Mouse (Mus musculus) heart, embryonic 14.5 days (tissue): ENCODE data around the gene Adgrl4. TPM values are rescaled to one million over a fixed set of nuclear protein-coding genes. Genes with fewer than 3 reads are reported as not detected.

Experiments used
- ATAC-seq: fragments of 200-750 bp; cut with Nextera tagmentation; 2 replicates; pipeline ENCODE4 v1.8.0; 2017; ENCODE audit warnings: low read depth, moderate TSS enrichment; ENCODE audit not compliant: insufficient number of reproducible peaks, insufficient read depth, low FRiP score
- H3K27ac ChIP-seq, 2 experiments: fragments of 200-500 bp in 1 of 2; fragments of 300-500 bp in 1 of 2; sonication (generic) in 1 of 2; replicated peaks in 1 of 2; 2 replicates each; pipeline ENCODE4 v1.5.1; 2012 to 2014; ENCODE audit warnings: low read depth in 2 of 2, low read length in 2 of 2, control low read depth in 1 of 2, mild to moderate bottlenecking in 1 of 2, mixed read lengths in 1 of 2; ENCODE audit not compliant: control insufficient read depth in 1 of 2, insufficient read depth in 1 of 2
- H3K27me3 ChIP-seq: fragments of 300-500 bp; sonication (generic); 2 replicates; pipeline ENCODE4 v1.6.1; 2014; ENCODE audit warnings: mild to moderate bottlenecking, low read length, control low read depth; ENCODE audit not compliant: control insufficient read depth, insufficient read depth
- H3K36me3 ChIP-seq: fragments of 300-500 bp; sonication (generic); 2 replicates; pipeline ENCODE4 v1.6.1; 2014; ENCODE audit warnings: mild to moderate bottlenecking, control low read depth, low read length, mixed read lengths; ENCODE audit not compliant: control insufficient read depth, insufficient read depth
- H3K4me1 ChIP-seq, 2 experiments: fragments of 200-500 bp in 1 of 2; fragments of 300-500 bp in 1 of 2; sonication (generic) in 1 of 2; 2 replicates each; pipeline ENCODE4 v1.6.1; 2012 to 2014; ENCODE audit warnings: low read length in 2 of 2, control low read depth in 1 of 2, mixed read lengths in 1 of 2; ENCODE audit not compliant: control insufficient read depth in 2 of 2, insufficient read depth in 2 of 2
- H3K4me2 ChIP-seq: fragments of 300-500 bp; sonication (generic); 2 replicates; pipeline ENCODE4 v1.6.1; 2014; ENCODE audit warnings: mild to moderate bottlenecking, low read length
- H3K4me3 ChIP-seq, 2 experiments: fragments of 200-500 bp in 1 of 2; fragments of 300-500 bp in 1 of 2; sonication (generic) in 1 of 2; 2 replicates each; pipeline ENCODE4 v1.5.1; 2012 to 2014; ENCODE audit warnings: low read length in 2 of 2, mild to moderate bottlenecking in 2 of 2, control low read depth in 1 of 2, low read depth in 1 of 2, moderate library complexity in 1 of 2; ENCODE audit not compliant: control insufficient read depth in 1 of 2, insufficient read depth in 1 of 2
- H3K9ac ChIP-seq: fragments of 300-500 bp; sonication (generic); 2 replicates; pipeline ENCODE4 v1.6.1; 2014; ENCODE audit warnings: mild to moderate bottlenecking, low read length
- H3K9me3 ChIP-seq: fragments of 300-500 bp; sonication (generic); 2 replicates; pipeline ENCODE4 v1.6.1; 2016; ENCODE audit warnings: low read length, control low read depth; ENCODE audit not compliant: control insufficient read depth
- WGBS: fragments of 180-500 bp; shearing (Covaris S2); extraction: QIAGEN DNeasy Blood & Tissue Kit; methylation state at CpG from one replicate; pipeline ENCODE4 v1.1.7; 2014; 5-methylcytosine and 5-hydroxymethylcytosine counted together
- polyA plus RNA-seq: library from polyadenylated mRNA; unstranded; fragments of >200 nt; fragmentation: Nextera tagmentation; extraction: Ambion mirVana; gene quantifications from 2 replicates; pipeline ENCODE4 v1.2.1, GENCODE M21; 2014

Adgrl4 gene
- polyA plus RNA-seq, 1 experiment from 2014 or later = 18.2 TPM

DNA sequence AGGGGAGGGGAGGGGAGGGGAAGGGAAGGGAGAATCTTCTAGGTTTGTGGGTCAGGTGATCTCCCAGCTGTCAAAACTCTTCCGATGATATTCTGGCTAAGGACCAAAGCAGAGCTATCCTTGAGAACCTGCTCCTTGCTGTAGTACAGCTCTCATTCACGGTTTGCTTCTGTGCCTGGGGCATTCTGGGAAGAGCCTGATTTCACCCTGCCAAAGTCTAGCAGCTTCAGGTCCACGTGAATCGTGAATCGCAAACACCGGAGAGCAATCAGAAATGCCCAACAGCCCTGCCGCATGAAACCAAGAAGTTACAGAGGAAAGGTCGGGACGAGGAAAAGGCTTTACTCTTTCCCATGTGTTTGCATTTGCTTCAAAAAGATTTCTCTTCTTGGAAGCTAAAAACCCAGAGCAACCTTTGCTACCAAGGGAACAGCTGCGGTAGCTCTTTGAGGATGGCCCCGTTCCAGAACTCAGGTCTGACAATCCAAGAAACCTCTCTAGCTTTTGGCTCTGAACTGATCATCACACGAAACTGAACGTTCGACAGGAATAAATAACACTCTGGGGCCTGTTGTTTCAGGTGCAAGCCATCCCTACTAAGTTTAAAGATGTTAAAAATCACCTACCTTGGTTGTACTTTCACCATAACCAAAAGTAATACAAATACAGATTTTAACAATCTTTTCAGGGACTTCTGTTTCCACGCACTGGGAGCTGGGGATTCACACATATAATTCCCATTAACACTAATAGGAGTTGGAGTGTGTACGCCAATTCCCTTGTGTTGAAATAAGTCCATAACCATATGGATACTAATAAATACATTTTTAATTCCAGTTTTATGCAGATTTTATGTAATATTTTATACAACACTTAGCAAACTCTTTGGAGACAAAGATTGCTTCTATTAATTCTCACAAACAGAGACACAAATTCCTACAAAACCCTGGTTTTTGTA lies 128.3 kb downstream of the Adgrl4 start:
- no peaks in the 10 kb centered on the region for H3K4me1 ChIP-seq
- no peak overlapping the region for H3K9ac ChIP-seq
- H3K27me3 ChIP-seq = no peaks in the 10 kb centered on the region
- ATAC-seq = no peak
- no peak overlapping the region for H3K4me2 ChIP-seq
- 68% methylated on average over 16 of the region's 16 CpGs for WGBS
- no peak overlapping the region for H3K27ac ChIP-seq
- no peaks in the 10 kb centered on the region for H3K9me3 ChIP-seq
- no peaks in the 10 kb centered on the region for H3K36me3 ChIP-seq
- H3K4me3 ChIP-seq = no peak overlapping the region

DNA sequence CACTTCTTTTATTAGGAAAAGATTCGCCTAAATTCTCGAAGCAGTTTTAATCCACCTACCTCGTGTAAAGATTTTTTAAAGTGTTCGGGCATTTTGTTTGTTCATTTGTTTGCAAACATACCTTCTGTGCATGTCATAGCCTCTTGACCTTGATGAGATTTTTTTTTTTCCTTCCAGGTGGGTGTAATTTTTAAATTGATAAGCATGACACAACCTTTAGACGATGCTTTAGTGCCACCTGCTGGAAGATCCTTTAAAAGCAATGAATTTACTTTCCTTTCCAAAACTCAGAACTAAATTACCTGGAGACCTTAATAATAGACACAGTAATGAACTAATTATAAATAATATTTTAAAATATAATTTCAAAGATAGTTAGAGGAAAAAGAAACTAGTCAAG lies 128.9 kb downstream of the Adgrl4 start:
- no peaks in the 10 kb centered on the region for H3K27me3 ChIP-seq
- ATAC-seq = no peak

DNA sequence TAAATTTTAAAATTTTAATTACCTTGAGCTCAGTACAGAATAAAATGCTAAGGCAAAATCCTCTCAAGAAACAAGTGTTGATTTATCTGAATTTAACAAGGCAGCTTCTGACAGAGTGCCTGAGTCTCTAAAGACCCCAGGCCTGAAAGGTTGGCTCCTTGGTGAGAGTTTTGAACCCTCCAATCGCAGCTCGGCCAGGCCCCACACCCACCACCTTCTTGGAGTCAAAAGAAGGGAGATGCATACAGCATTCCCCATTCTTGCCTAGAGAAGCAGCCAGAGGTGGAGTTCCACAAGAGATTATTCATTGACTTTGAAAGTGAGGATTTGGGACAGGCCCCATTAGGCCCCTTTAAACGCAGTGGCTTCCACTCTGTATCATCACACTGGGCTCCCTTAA lies 129.9 kb downstream of the Adgrl4 start:
- no peak overlapping the region for H3K4me3 ChIP-seq
- no peak overlapping the region for H3K4me2 ChIP-seq
- no peaks in the 10 kb centered on the region for H3K36me3 ChIP-seq
- H3K27ac ChIP-seq = no peak overlapping the region
- no peak for ATAC-seq
- H3K27me3 ChIP-seq = no peaks in the 10 kb centered on the region
- WGBS = 34% methylated on average over 3 of the region's 3 CpGs
- no peak overlapping the region for H3K9ac ChIP-seq
- H3K4me1 ChIP-seq = no peaks in the 10 kb centered on the region
- no peaks in the 10 kb centered on the region for H3K9me3 ChIP-seq

More for the DNA sequence above, 128.9 kb downstream of the Adgrl4 start:
- no peak overlapping the region for H3K4me3 ChIP-seq
- H3K27ac ChIP-seq = no peak overlapping the region
- no peak overlapping the region for H3K4me2 ChIP-seq
- 58% methylated on average over 5 of the region's 5 CpGs for WGBS
- H3K4me1 ChIP-seq = no peaks in the 10 kb centered on the region
- H3K9me3 ChIP-seq = no peaks in the 10 kb centered on the region
- no peaks in the 10 kb centered on the region for H3K36me3 ChIP-seq
- H3K9ac ChIP-seq = no peak overlapping the region

DNA sequence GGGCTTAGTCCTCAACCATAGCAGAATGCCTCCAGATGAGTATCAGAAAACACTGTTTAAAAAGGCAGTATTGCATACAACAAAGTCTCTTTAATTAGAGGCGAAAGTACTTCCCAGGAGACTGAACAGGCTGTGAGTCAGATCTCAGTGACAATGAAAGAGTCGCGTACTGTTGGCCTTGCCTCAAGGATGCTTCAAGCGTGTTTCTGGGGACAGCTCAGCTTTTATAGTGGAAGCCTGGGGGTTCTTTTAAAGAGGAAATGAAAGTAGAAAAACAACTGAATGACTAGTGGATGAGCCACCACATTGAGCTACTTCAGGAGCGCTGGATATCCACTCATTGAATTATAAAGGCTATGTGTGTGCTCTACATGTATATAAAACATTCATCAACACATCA lies 134.4 kb downstream of the Adgrl4 start:
- Histone ChIP-seq H3K36me3 (no peaks in the 10 kb centered on the region), H3K9ac (no peak overlapping the region), H3K27me3 (no peaks in the 10 kb centered on the region), H3K4me3 (no peak overlapping the region), H3K27ac (no peak overlapping the region), H3K4me2 (no peak overlapping the region), H3K4me1 (no peaks in the 10 kb centered on the region), H3K9me3 (no peaks in the 10 kb centered on the region)
- ATAC-seq = no peak
- 84% methylated on average over 5 of the region's 5 CpGs for WGBS

DNA sequence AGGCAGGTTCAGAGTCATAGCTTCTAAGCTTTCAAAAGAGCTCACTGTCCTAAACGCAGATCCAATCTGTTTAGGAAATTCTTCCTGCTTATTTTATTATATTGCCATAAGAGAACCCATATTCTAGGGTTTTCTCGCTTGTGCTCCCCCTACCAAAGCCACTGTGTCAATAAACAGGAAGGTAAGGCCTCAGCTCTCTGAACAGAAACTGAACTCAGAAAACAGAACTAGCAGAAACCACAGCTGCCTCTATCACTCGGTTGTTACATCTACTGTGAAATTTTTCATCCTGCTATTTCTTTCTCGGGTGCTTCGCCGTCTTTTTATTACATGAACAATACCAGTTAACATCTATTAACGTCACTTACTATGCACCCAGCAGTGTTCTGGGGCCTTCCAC lies 137.6 kb downstream of the Adgrl4 start:
- no peak for ATAC-seq
- H3K9ac ChIP-seq = no peak overlapping the region
- no peaks in the 10 kb centered on the region for H3K36me3 ChIP-seq
- no peaks in the 10 kb centered on the region for H3K9me3 ChIP-seq
- no peak overlapping the region for H3K4me2 ChIP-seq
- 77% methylated on average over 7 of the region's 7 CpGs for WGBS
- H3K27ac ChIP-seq = no peak overlapping the region
- H3K27me3 ChIP-seq = no peaks in the 10 kb centered on the region
- H3K4me1 ChIP-seq = no peaks in the 10 kb centered on the region
- no peak overlapping the region for H3K4me3 ChIP-seq

DNA sequence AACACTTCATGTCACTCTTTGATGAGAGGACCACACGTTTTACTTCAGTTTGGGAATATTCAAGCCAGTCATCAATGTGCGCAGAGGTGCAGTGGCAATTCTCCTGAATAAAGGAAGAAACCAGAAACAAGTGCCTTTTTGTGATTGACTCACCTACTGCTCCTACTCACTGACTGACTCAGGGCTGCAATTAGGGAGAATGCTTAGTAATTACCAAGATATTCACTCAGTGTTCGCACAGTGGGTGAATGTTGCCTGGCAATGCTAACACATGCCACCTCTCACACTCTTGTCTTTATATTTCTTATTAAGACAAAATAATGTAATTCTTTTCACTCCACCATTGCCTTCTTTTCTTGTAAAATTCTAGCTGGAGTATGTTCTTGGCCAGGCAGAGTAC lies 138.5 kb downstream of the Adgrl4 start:
- no peak for ATAC-seq
- H3K27ac ChIP-seq = no peak overlapping the region
- no peaks in the 10 kb centered on the region for H3K27me3 ChIP-seq
- H3K9ac ChIP-seq = no peak overlapping the region
- no peak overlapping the region for H3K4me2 ChIP-seq
- H3K9me3 ChIP-seq = no peaks in the 10 kb centered on the region
- no peaks in the 10 kb centered on the region for H3K4me1 ChIP-seq
- H3K36me3 ChIP-seq = no peaks in the 10 kb centered on the region
- 88% methylated on average over 3 of the region's 3 CpGs for WGBS
- H3K4me3 ChIP-seq = no peak overlapping the region

DNA sequence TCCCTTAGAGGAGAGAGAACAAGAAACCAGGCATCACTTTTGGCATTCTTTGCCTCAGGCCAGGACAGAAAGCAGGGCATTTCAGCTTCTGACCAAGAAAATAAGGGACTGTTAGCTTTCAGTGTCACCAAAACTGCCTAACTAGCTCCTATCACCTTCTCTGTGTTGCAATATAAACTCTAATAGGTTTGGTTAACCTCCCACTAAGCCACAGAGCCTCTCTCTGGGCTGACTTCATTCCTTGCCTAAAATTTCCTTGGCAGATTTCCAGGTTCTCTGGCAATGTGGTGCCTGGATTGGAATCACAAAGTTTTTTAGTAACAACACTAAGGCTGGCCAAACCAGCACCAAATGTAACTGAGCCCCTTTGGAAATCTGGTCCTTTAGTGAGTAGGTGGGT lies 154.2 kb downstream of the Adgrl4 start:
- no peaks in the 10 kb centered on the region for H3K9me3 ChIP-seq
- no peak overlapping the region for H3K9ac ChIP-seq
- H3K27ac ChIP-seq = no peak overlapping the region
- H3K4me2 ChIP-seq = no peak overlapping the region
- ATAC-seq = no peak
- no peaks in the 10 kb centered on the region for H3K4me1 ChIP-seq
- H3K4me3 ChIP-seq = no peak overlapping the region
- no peaks in the 10 kb centered on the region for H3K27me3 ChIP-seq
- no peaks in the 10 kb centered on the region for H3K36me3 ChIP-seq
